Mouse (Mus musculus) midbrain, postnatal 0 days (tissue): ENCODE measurements around the gene Lzts2. TPM values are rescaled to one million over a fixed set of nuclear protein-coding genes. Genes with fewer than 3 reads are reported as not detected.

ENCODE experiments used
- ATAC-seq: fragments of 200-750 bp; cut with Nextera tagmentation; 2 replicates; pipeline ENCODE4 v1.8.0; 2017; ENCODE audit warnings: moderate number of reproducible peaks, mild to moderate bottlenecking, moderate TSS enrichment, moderate library complexity; ENCODE audit not compliant: low FRiP score
- DNase-seq: peaks from one replicate; pipeline ENCODE4 v3.0.0-alpha.2; 2015; ENCODE audit warnings: low spot score
- H3K27ac ChIP-seq: fragments of 300-500 bp; sonication (generic); 2 replicates; pipeline ENCODE4 v1.5.1; 2014; ENCODE audit warnings: low read depth, mild to moderate bottlenecking, low read length, mixed read lengths
- H3K27me3 ChIP-seq: fragments of 300-500 bp; sonication (generic); 2 replicates; pipeline ENCODE4 v1.6.1; 2014; ENCODE audit warnings: low read length, control low read depth, mixed read lengths; ENCODE audit not compliant: insufficient read depth
- H3K36me3 ChIP-seq: fragments of 300-500 bp; sonication (generic); 2 replicates; pipeline ENCODE4 v1.6.1; 2014; ENCODE audit warnings: low read length, control low read depth, mixed read lengths; ENCODE audit not compliant: insufficient read depth
- H3K4me1 ChIP-seq: fragments of 300-500 bp; sonication (generic); 2 replicates; pipeline ENCODE4 v1.6.1; 2014; ENCODE audit warnings: mild to moderate bottlenecking, control low read depth, antibody characterized with exemption, low read length, mixed read lengths; ENCODE audit not compliant: insufficient read depth
- H3K4me2 ChIP-seq: fragments of 300-500 bp; sonication (generic); 2 replicates; pipeline ENCODE4 v1.6.1; 2014; ENCODE audit warnings: low read depth, mild to moderate bottlenecking, low read length, mixed read lengths; ENCODE audit not compliant: poor library complexity, severe bottlenecking
- H3K4me3 ChIP-seq: fragments of 300-500 bp; sonication (generic); 2 replicates; pipeline ENCODE4 v1.5.1; 2014; ENCODE audit warnings: low read depth, mild to moderate bottlenecking, low read length, moderate library complexity
- H3K9ac ChIP-seq: fragments of 300-500 bp; sonication (generic); replicated peaks from 2 replicates; pipeline ENCODE4 v1.6.1; 2014; ENCODE audit warnings: mild to moderate bottlenecking, low read length, moderate library complexity, mixed read lengths; ENCODE audit not compliant: poor library complexity, severe bottlenecking
- H3K9me3 ChIP-seq: fragments of 300-500 bp; sonication (generic); 2 replicates; pipeline ENCODE4 v1.6.1; 2016; ENCODE audit warnings: low read length, control low read depth
- CTCF ChIP-seq: IDR thresholded peaks from 2 replicates; pipeline ENCODE4 v1.5.1; 2016; ENCODE audit warnings: antibody characterized with exemption, mild to moderate bottlenecking
- WGBS: fragments of 180-500 bp; shearing (Covaris S2); extraction: QIAGEN DNeasy Blood & Tissue Kit; methylation state at CpG from one replicate; pipeline ENCODE4 v1.1.7; 2014; 5-methylcytosine and 5-hydroxymethylcytosine counted together
- polyA plus RNA-seq: library from polyadenylated mRNA; unstranded; fragments of >200 nt; fragmentation: Nextera tagmentation; extraction: Ambion mirVana; gene quantifications from 2 replicates; pipeline ENCODE4 v1.2.1, GENCODE M21; 2015
- total RNA-seq: library from RNA; depleted of rRNA; stranded (reverse); fragments of >200 nt; gene quantifications from 2 replicates; pipeline ENCODE4 v1.2.3, GENCODE M21; 2014

The Lzts2 gene
- total and polyA plus RNA-seq, 2 experiments from 2014 or later: 12.9 to 40.4 TPM

- DNase-seq (no peak), ATAC-seq (no peak)
- H3K27ac ChIP-seq: no peak overlapping the region
- H3K4me1 ChIP-seq: no peaks in the 10 kb centered on the region
- 92% methylated on average over 20 of the region's 20 CpGs for WGBS
- no peaks in the 10 kb centered on the region for H3K27me3 ChIP-seq
- H3K4me2 ChIP-seq: no peak overlapping the region
- TF ChIP-seq CTCF: no peak
- H3K36me3 ChIP-seq: peaks cover 24% of the 10 kb centered on the region
- no peaks in the 10 kb centered on the region for H3K9me3 ChIP-seq
- H3K9ac ChIP-seq: no peak overlapping the region
- no peak overlapping the region for H3K4me3 ChIP-seq
Observed at GRCm38 (mm10) chr19:45024775-45025174, 10.6 kb downstream of the Lzts2 start.

GRCm38 (mm10) chr19:45025937-45026568 is 11.8 kb downstream of the Lzts2 start:
- no peak for ATAC-seq
- DNase-seq: no peak
- no peaks in the 10 kb centered on the region for H3K4me1 ChIP-seq
- H3K9ac ChIP-seq: no peak overlapping the region
- no peak overlapping the region for H3K4me2 ChIP-seq
- no peak for TF ChIP-seq CTCF
- H3K27ac ChIP-seq: no peak overlapping the region
- peaks cover 24% of the 10 kb centered on the region for H3K36me3 ChIP-seq
- H3K4me3 ChIP-seq: no peak overlapping the region
- H3K27me3 ChIP-seq: no peaks in the 10 kb centered on the region
- WGBS: 90% methylated on average over 37 of the region's 37 CpGs
- no peaks in the 10 kb centered on the region for H3K9me3 ChIP-seq

- H3K27ac ChIP-seq: no peak overlapping the region
- no peak overlapping the region for H3K4me2 ChIP-seq
- no peak for DNase-seq
- H3K9me3 ChIP-seq: no peaks in the 10 kb centered on the region
- WGBS: 87% methylated on average over 6 of the region's 6 CpGs
- TF ChIP-seq CTCF: no peak
- no peaks in the 10 kb centered on the region for H3K4me1 ChIP-seq
- ATAC-seq: no peak
- H3K9ac ChIP-seq: no peak overlapping the region
- peaks cover 24% of the 10 kb centered on the region for H3K36me3 ChIP-seq
- no peaks in the 10 kb centered on the region for H3K27me3 ChIP-seq
- no peak overlapping the region for H3K4me3 ChIP-seq
Observed at GRCm38 (mm10) chr19:45026958-45027670, 12.9 kb downstream of the Lzts2 start.

- no peaks in the 10 kb centered on the region for H3K4me1 ChIP-seq
- TF ChIP-seq CTCF: no peak
- no peaks in the 10 kb centered on the region for H3K9me3 ChIP-seq
- H3K36me3 ChIP-seq: peaks cover 24% of the 10 kb centered on the region
- DNase-seq (no peak), ATAC-seq (no peak)
- H3K9ac ChIP-seq: no peak overlapping the region
- H3K4me3 ChIP-seq: no peak overlapping the region
- no peak overlapping the region for H3K4me2 ChIP-seq
- H3K27ac ChIP-seq: no peak overlapping the region
- WGBS: 84% methylated on average over 6 of the region's 6 CpGs
- H3K27me3 ChIP-seq: no peaks in the 10 kb centered on the region
Observed at GRCm38 (mm10) chr19:45027848-45028247, 13.6 kb downstream of the Lzts2 start.

- no peak overlapping the region for H3K4me3 ChIP-seq
- H3K4me1 ChIP-seq: no peaks in the 10 kb centered on the region
- no peak for TF ChIP-seq CTCF
- no peak overlapping the region for H3K27ac ChIP-seq
- peaks cover 24% of the 10 kb centered on the region for H3K36me3 ChIP-seq
- H3K27me3 ChIP-seq: no peaks in the 10 kb centered on the region
- H3K4me2 ChIP-seq: no peak overlapping the region
- 65% methylated on average over 19 of the region's 19 CpGs for WGBS
- no peaks in the 10 kb centered on the region for H3K9me3 ChIP-seq
- no peak for DNase-seq
- ATAC-seq: no peak
- H3K9ac ChIP-seq: no peak overlapping the region
Observed at GRCm38 (mm10) chr19:45028746-45029145, 14.5 kb downstream of the Lzts2 start.

- Histone ChIP-seq H3K27ac (no peak overlapping the region), H3K4me1 (no peaks in the 10 kb centered on the region), H3K9ac (no peak overlapping the region), H3K36me3 (peaks cover 21% of the 10 kb centered on the region), H3K27me3 (no peaks in the 10 kb centered on the region), H3K4me2 (no peak overlapping the region), H3K9me3 (no peaks in the 10 kb centered on the region), H3K4me3 (no peak overlapping the region)
- TF ChIP-seq CTCF: no peak
- no peak for DNase-seq
- WGBS: 53% methylated on average over 9 of the region's 9 CpGs
- no peak for ATAC-seq
Observed at GRCm38 (mm10) chr19:45029571-45029970, 15.4 kb downstream of the Lzts2 start.
